Mouse (Mus musculus) midbrain, embryonic 14.5 days (tissue): ENCODE results near the gene H2-Eb1. TPM values are rescaled to one million over a fixed set of nuclear protein-coding genes. Genes with fewer than 3 reads are reported as not detected.

ENCODE experiments used
- polyA plus RNA-seq: library from polyadenylated mRNA; unstranded; fragments of >200 nt; fragmentation: Nextera tagmentation; extraction: Ambion mirVana; gene quantifications from 2 replicates; pipeline ENCODE4 v1.2.1, GENCODE M21; 2014

H2-Eb1 gene
- polyA plus RNA-seq, 1 experiment from 2014 or later: 2.4 TPM

Other genes with a start within 250 kb of the H2-Eb1 start
- not detected in 2 replicates for gene H2-Oa, start 213.5 kb upstream of the H2-Eb1 start, polyA plus RNA-seq
- gene H2-DMa, start 186.3 kb upstream of the H2-Eb1 start, polyA plus RNA-seq: 16.7 and 20.4 TPM in 2 replicates
- gene Brd2, start 183.2 kb upstream of the H2-Eb1 start, polyA plus RNA-seq: 160 and 171 TPM in 2 replicates
- 0.15 and 0.18 TPM in 2 replicates for gene H2-DMb2, start 162.6 kb upstream of the H2-Eb1 start, polyA plus RNA-seq
- gene H2-DMb1, start 152.8 kb upstream of the H2-Eb1 start, polyA plus RNA-seq: 0.38 and 0.91 TPM in 2 replicates
- gene Tap1, start 118.3 kb upstream of the H2-Eb1 start, polyA plus RNA-seq: 1.1 and 2.9 TPM in 2 replicates
- 1.0 and 2.2 TPM in 2 replicates for gene Psmb9, start 118.1 kb upstream of the H2-Eb1 start, polyA plus RNA-seq
- gene Psmb8, start 108.1 kb upstream of the H2-Eb1 start, polyA plus RNA-seq: 1.1 and 5.1 TPM in 2 replicates
- 0.77 and 1.6 TPM in 2 replicates for gene Tap2, start 102.3 kb upstream of the H2-Eb1 start, polyA plus RNA-seq
- not detected in 2 replicates for gene H2-Ob, start 67.0 kb upstream of the H2-Eb1 start, polyA plus RNA-seq
- gene H2-Ab1, start 48.2 kb upstream of the H2-Eb1 start, polyA plus RNA-seq: 1.1 and 2.0 TPM in 2 replicates
- 0.83 TPM in 1 of 2 replicates, not detected in the other for gene H2-Aa, start 18.0 kb upstream of the H2-Eb1 start, polyA plus RNA-seq
- 0.16 TPM in 1 of 2 replicates, not detected in the other for gene H2-Eb2, start 19.8 kb downstream of the H2-Eb1 start, polyA plus RNA-seq
- not detected in 2 replicates for gene Btnl2, start 49.0 kb downstream of the H2-Eb1 start, polyA plus RNA-seq
- gene Btnl1, start 71.3 kb downstream of the H2-Eb1 start, polyA plus RNA-seq: not detected in 2 replicates
- 5.8 and 6.2 TPM in 2 replicates for gene BC051142, start 93.0 kb downstream of the H2-Eb1 start, polyA plus RNA-seq
- not detected in 2 replicates for gene Btnl4, start 171.5 kb downstream of the H2-Eb1 start, polyA plus RNA-seq
- not detected in 2 replicates for gene Btnl6, start 211.5 kb downstream of the H2-Eb1 start, polyA plus RNA-seq